Mouse (Mus musculus): ENCODE results near the gene Cacna2d2.

GRCm38 (mm10) chr9:107577871-107578270 lies 178.5 kb downstream of the Cacna2d2 start:
- TF ChIP-seq CTCF (IDR thresholded peaks at IDR 0.05; ENCODE audit: low read depth, low read length) (no peak), POLR2A (IDR thresholded peaks at IDR 0.05; ENCODE audit: borderline replicate concordance, low read depth, low read length) (no peak)
